ENCODE assay signal across 8 mouse cellular contexts in genomic region chr9:32696717-32697116, GRCm38 (mm10).
DNase-seq lines count a peak whose midpoint lies in the region; ATAC-seq and TF ChIP-seq lines count a peak whose summit lies in the region.

No protein-coding gene starts in this region.

- peak overlapping the region; percentile 78 for H3K27ac ChIP-seq in intestine, embryonic 16.5 days (ENCODE audit: low read length)
- H3K27ac ChIP-seq in small intestine, adult 2 months (ENCODE audit: insufficient read depth, low read depth, low read length): peak overlapping the region; percentile 81

- no peaks in the 10 kb centered on the region for H3K36me3 ChIP-seq in intestine, embryonic 16.5 days (ENCODE audit: control insufficient read depth, insufficient read depth, low read length)
- no peaks in the 10 kb centered on the region for H3K36me3 ChIP-seq in small intestine, adult 2 months (ENCODE audit: control insufficient read depth, insufficient read depth, low read length)

- intact Hi-C loops in gastrocnemius, postnatal 14 days (cut with DNase I; ENCODE audit: low total_unique reads): no loop called here

- no peaks in the 10 kb centered on the region for H3K27me3 ChIP-seq in intestine, embryonic 16.5 days (replicated peaks; ENCODE audit: control insufficient read depth, insufficient read depth, low read length)
- no peaks in the 10 kb centered on the region for H3K27me3 ChIP-seq in small intestine, adult 2 months (ENCODE audit: control insufficient read depth, insufficient read depth, low read length)

- H3K4me2 ChIP-seq in intestine, embryonic 16.5 days (ENCODE audit: low read depth, low read length): peak overlapping the region; percentile 94

- H3K4me3 ChIP-seq in intestine, embryonic 16.5 days (ENCODE audit: low read length): peak overlapping the region; percentile 58
- H3K4me3 ChIP-seq in small intestine, adult 2 months (ENCODE audit: low read depth, low read length): peak overlapping the region; percentile 94

- peaks cover 22% of the 10 kb centered on the region for H3K4me1 ChIP-seq in intestine, embryonic 16.5 days (ENCODE audit: control insufficient read depth, insufficient read depth, low read length)
- H3K4me1 ChIP-seq in small intestine, adult 2 months (ENCODE audit: control insufficient read depth, insufficient read depth, insufficient read length, low read length): peaks cover 2% of the 10 kb centered on the region; the same call in 1 of the 2 replicates

- DNase-seq in cerebellum, postnatal 10 days: peak; percentile 47 to 61
- no peak for DNase-seq in cerebellum, adult 18-20 months
- peak; percentile 57 for DNase-seq in adrenal gland, adult 2 months
- DNase-seq in gastrocnemius, postnatal 14 days: peak; percentile 69
- peak; percentile 69 to 77 for DNase-seq in lung, adult 18-20 months
- DNase-seq in spleen, postnatal 4 days (ENCODE audit: low spot score in 2 of 2): no peak

- peak; percentile 24 for ATAC-seq in intestine, embryonic 16.5 days

- H3K9me3 ChIP-seq in intestine, embryonic 16.5 days (ENCODE audit: control insufficient read depth, low read length): no peaks in the 10 kb centered on the region

- peak overlapping the region; percentile 71 for H3K9ac ChIP-seq in intestine, embryonic 16.5 days (ENCODE audit: low read depth, low read length)

- no peak for TF ChIP-seq POLR2A in small intestine, adult 2 months (IDR thresholded peaks at IDR 0.05; ENCODE audit: low read depth, low read length)

- WGBS in intestine, embryonic 16.5 days: 19% methylated on average over 7 of the region's 7 CpGs
- 30% methylated on average over 7 of the region's 7 CpGs for WGBS in small intestine, adult 2 months

- no peak for TF ChIP-seq CTCF in small intestine, adult 2 months (IDR thresholded peaks at IDR 0.05; ENCODE audit: extremely low read depth, insufficient read length, insufficient replicate concordance, low read depth, low read length)

Comparison
In these comparisons a context has a peak if more than half of its experiments do, and no peak if none do; other contexts are left out.
1. DNase-seq: peak in cerebellum, postnatal 10 days (2 of 2), adrenal gland, adult 2 months (single experiment), gastrocnemius, postnatal 14 days (single experiment) and lung, adult 18-20 months (2 of 2); none in cerebellum, adult 18-20 months (0 of 2) and spleen, postnatal 4 days (0 of 2).